Mouse (Mus musculus): ENCODE measurements around the gene Gm17334. TPM values are rescaled to one million over a fixed set of nuclear protein-coding genes. Genes with fewer than 3 reads are reported as not detected.

Gm17334 gene
- polyA plus RNA-seq, 1 experiment = 1.2 TPM

DNA sequence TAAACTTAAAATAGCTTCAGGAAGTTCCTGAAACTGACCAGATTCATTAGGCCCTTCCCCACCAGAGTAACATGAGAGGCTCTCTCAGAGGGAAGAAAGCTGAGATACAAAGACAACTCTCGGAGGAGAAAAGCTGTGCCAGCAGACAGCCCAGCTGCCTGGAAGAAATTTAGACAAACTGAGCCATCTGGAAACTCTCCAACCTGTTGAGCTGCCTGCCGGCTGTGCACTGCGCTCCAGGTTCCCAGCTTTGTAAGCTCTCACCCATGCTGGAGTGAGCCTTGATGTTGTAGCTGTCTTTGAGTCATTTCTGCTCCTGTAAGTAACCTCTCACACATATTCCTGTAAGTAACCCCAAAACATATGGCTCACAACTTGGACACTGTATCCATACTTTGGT lies 20.0 kb upstream of the Gm17334 start:
- H3K4me1 ChIP-seq (ENCODE audit: control insufficient read depth, insufficient read depth, insufficient read length) = peaks cover 16% of the 10 kb centered on the region; the same call in 1 of the 2 replicates
- 91% methylated on average over 3 of the region's 3 CpGs for WGBS

GRCm38 (mm10) chr11:53789277-53789676 lies 16.3 kb upstream of the Gm17334 start:
- Histone ChIP-seq H3K36me3 (ENCODE audit: control insufficient read depth, insufficient read depth, low read length) (no peaks in the 10 kb centered on the region), H3K4me3 (ENCODE audit: extremely low read depth, insufficient read depth, insufficient read length) (no peak overlapping the region), H3K27me3 (ENCODE audit: control insufficient read depth, insufficient read depth, low read length) (no peaks in the 10 kb centered on the region), H3K27ac (ENCODE audit: insufficient read depth, low read length) (no peak overlapping the region), H3K4me1 (ENCODE audit: control insufficient read depth, insufficient read depth, insufficient read length) (peaks cover 25% of the 10 kb centered on the region; the same call in 1 of the 2 replicates)
- no peak for DNase-seq (ENCODE audit: low read depth in 1 of 2, low spot score in 2 of 2)
- WGBS = 93% methylated on average over 3 of the region's 3 CpGs
- TF ChIP-seq CTCF (IDR thresholded peaks at IDR 0.05; ENCODE audit: extremely low read depth, insufficient read depth, insufficient read length, insufficient replicate concordance) (no peak), POLR2A (IDR thresholded peaks at IDR 0.05; ENCODE audit: low read depth, low read length) (no peak)

More for the DNA sequence above, 20.0 kb upstream of the Gm17334 start:
- no peak for DNase-seq (ENCODE audit: low read depth in 1 of 2, low spot score in 2 of 2)
- no peak overlapping the region for H3K27ac ChIP-seq (ENCODE audit: insufficient read depth, low read length)
- no peak overlapping the region for H3K4me3 ChIP-seq (ENCODE audit: extremely low read depth, insufficient read depth, insufficient read length)
- no peaks in the 10 kb centered on the region for H3K27me3 ChIP-seq (ENCODE audit: control insufficient read depth, insufficient read depth, low read length)
- no peaks in the 10 kb centered on the region for H3K36me3 ChIP-seq (ENCODE audit: control insufficient read depth, insufficient read depth, low read length)
- TF ChIP-seq CTCF (IDR thresholded peaks at IDR 0.05; ENCODE audit: extremely low read depth, insufficient read depth, insufficient read length, insufficient replicate concordance) (no peak), POLR2A (IDR thresholded peaks at IDR 0.05; ENCODE audit: low read depth, low read length) (no peak)

GRCm38 (mm10) chr11:53788196-53788595 lies 15.2 kb upstream of the Gm17334 start:
- no peak overlapping the region for H3K4me3 ChIP-seq (ENCODE audit: extremely low read depth, insufficient read depth, insufficient read length)
- H3K4me1 ChIP-seq (ENCODE audit: control insufficient read depth, insufficient read depth, insufficient read length) = peaks cover 26% of the 10 kb centered on the region; the same call in 1 of the 2 replicates
- no peak overlapping the region for H3K27ac ChIP-seq (ENCODE audit: insufficient read depth, low read length)
- no peaks in the 10 kb centered on the region for H3K27me3 ChIP-seq (ENCODE audit: control insufficient read depth, insufficient read depth, low read length)
- no peak for TF ChIP-seq CTCF (IDR thresholded peaks at IDR 0.05; ENCODE audit: extremely low read depth, insufficient read depth, insufficient read length, insufficient replicate concordance)
- TF ChIP-seq POLR2A (IDR thresholded peaks at IDR 0.05; ENCODE audit: low read depth, low read length) = no peak
- no peaks in the 10 kb centered on the region for H3K36me3 ChIP-seq (ENCODE audit: control insufficient read depth, insufficient read depth, low read length)
- no peak for DNase-seq (ENCODE audit: low read depth in 1 of 2, low spot score in 2 of 2)
- 90% methylated on average over 8 of the region's 8 CpGs for WGBS

GRCm38 (mm10) chr11:53786058-53787031 lies 13.4 kb upstream of the Gm17334 start:
- Histone ChIP-seq H3K4me1 (ENCODE audit: control insufficient read depth, insufficient read depth, insufficient read length) (peaks cover 26% of the 10 kb centered on the region; the same call in 1 of the 2 replicates), H3K27ac (ENCODE audit: insufficient read depth, low read length) (peak overlapping the region; percentile 78), H3K4me3 (ENCODE audit: extremely low read depth, insufficient read depth, insufficient read length) (no peak overlapping the region), H3K36me3 (ENCODE audit: control insufficient read depth, insufficient read depth, low read length) (no peaks in the 10 kb centered on the region), H3K27me3 (ENCODE audit: control insufficient read depth, insufficient read depth, low read length) (no peaks in the 10 kb centered on the region)
- DNase-seq (ENCODE audit: low read depth in 1 of 2, low spot score in 2 of 2) = no peak
- TF ChIP-seq POLR2A (IDR thresholded peaks at IDR 0.05; ENCODE audit: low read depth, low read length) (no peak), CTCF (IDR thresholded peaks at IDR 0.05; ENCODE audit: extremely low read depth, insufficient read depth, insufficient read length, insufficient replicate concordance) (no peak)
- 46% methylated on average over 13 of the region's 13 CpGs for WGBS

DNA sequence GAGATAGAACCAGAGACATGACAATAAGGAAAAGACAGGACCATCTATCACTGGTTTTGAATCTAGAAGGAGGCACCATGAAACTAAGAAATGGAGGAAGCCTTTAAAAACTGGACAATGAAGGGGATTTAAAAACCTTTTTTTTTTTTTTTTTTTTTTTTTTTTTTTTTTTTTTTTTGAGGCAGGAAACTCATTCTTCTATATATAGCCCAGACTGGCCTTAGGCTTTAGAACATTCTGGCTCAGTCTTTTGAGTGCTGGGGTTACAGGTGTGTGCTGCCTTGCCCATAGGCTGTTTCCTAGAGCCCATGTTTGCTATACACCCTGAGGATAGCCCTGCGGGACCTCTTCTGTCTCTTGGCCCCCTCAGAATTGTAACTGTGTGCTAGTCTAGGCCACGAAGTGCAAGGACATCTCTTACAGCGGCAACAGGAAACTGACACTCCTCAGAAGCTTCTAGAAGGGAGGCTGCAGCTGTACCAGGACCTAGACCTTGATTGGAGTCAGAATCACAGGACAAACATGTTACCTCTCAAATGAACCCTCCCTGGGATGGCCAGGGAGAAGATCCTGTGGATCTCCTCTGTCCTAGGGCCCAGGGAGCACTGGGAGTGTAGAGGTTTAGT lies 12.4 kb upstream of the Gm17334 start:
- TF ChIP-seq POLR2A (IDR thresholded peaks at IDR 0.05; ENCODE audit: low read depth, low read length) (no peak), CTCF (IDR thresholded peaks at IDR 0.05; ENCODE audit: extremely low read depth, insufficient read depth, insufficient read length, insufficient replicate concordance) (no peak)
- Histone ChIP-seq H3K27ac (ENCODE audit: insufficient read depth, low read length) (peak overlapping the region; percentile 78), H3K4me1 (ENCODE audit: control insufficient read depth, insufficient read depth, insufficient read length) (peaks cover 26% of the 10 kb centered on the region; the same call in 1 of the 2 replicates), H3K4me3 (ENCODE audit: extremely low read depth, insufficient read depth, insufficient read length) (no peak overlapping the region), H3K27me3 (ENCODE audit: control insufficient read depth, insufficient read depth, low read length) (no peaks in the 10 kb centered on the region), H3K36me3 (ENCODE audit: control insufficient read depth, insufficient read depth, low read length) (peaks cover 2% of the 10 kb centered on the region; the same call in 1 of the 2 replicates)
- no peak for DNase-seq (ENCODE audit: low read depth in 1 of 2, low spot score in 2 of 2)
- whole genome bisulfite sequencing = 26% methylated on average over 3 of the region's 3 CpGs

- H3K27ac ChIP-seq (ENCODE audit: insufficient read depth, low read length) = 0 out of 2 replicates have a peak overlapping the region, but pooled peaks have one; percentile 30
These were observed 10.3 kb upstream of the Gm17334 start for GRCm38 (mm10) chr11:53783288-53783687.

More at GRCm38 (mm10) chr11:53783288-53783687, 10.3 kb upstream of the Gm17334 start:
- H3K27me3 ChIP-seq (ENCODE audit: control insufficient read depth, insufficient read depth, low read length) = no peaks in the 10 kb centered on the region
- H3K4me1 ChIP-seq (ENCODE audit: control insufficient read depth, insufficient read depth, insufficient read length) = peaks cover 26% of the 10 kb centered on the region; the same call in 1 of the 2 replicates
- peaks cover 10% of the 10 kb centered on the region for H3K36me3 ChIP-seq (ENCODE audit: control insufficient read depth, insufficient read depth, low read length)
- no peak for DNase-seq (ENCODE audit: low read depth in 1 of 2, low spot score in 2 of 2)
- TF ChIP-seq CTCF (IDR thresholded peaks at IDR 0.05; ENCODE audit: extremely low read depth, insufficient read depth, insufficient read length, insufficient replicate concordance) (no peak), POLR2A (IDR thresholded peaks at IDR 0.05; ENCODE audit: low read depth, low read length) (no peak)
- 67% methylated on average over 9 of the region's 9 CpGs for WGBS
- H3K4me3 ChIP-seq (ENCODE audit: extremely low read depth, insufficient read depth, insufficient read length) = no peak overlapping the region
